Mouse (Mus musculus) small intestine, adult 2 months (tissue): ENCODE data around the gene Syce1.

Experiments
- CTCF ChIP-seq: fragments of 200-500 bp; IDR thresholded peaks from 2 replicates; pipeline ENCODE4 v1.5.1; 2012; ENCODE audit warnings: low read depth, mild to moderate bottlenecking, control low read depth, inconsistent platforms, low read length, moderate library complexity, mixed read lengths; ENCODE audit not compliant: insufficient replicate concordance, insufficient read length; ENCODE audit errors: extremely low read depth
- POLR2A ChIP-seq: fragments of 200-500 bp; IDR thresholded peaks from 2 replicates; pipeline ENCODE4 v1.6.1; 2012; ENCODE audit warnings: low read depth, mild to moderate bottlenecking, control low read depth, inconsistent platforms, low read length, moderate library complexity

- TF ChIP-seq CTCF (peak; percentile 18; the same call in 1 of the 2 replicates), POLR2A (no peak)
Observed at GRCm38 (mm10) chr7:140828171-140828881, 40.7 kb upstream of the Syce1 start.
